Mouse (Mus musculus) stomach, postnatal 0 days (tissue): ENCODE measurements around the gene Ccdc146. TPM values are rescaled to one million over a fixed set of nuclear protein-coding genes. Genes with fewer than 3 reads are reported as not detected.

ENCODE experiments used
- ATAC-seq: fragments of 200-750 bp; cut with Nextera tagmentation; 2 replicates; pipeline ENCODE4 v1.8.0; 2017; ENCODE audit not compliant: low FRiP score, low TSS enrichment
- DNase-seq: peaks from one replicate; pipeline ENCODE4 v3.0.0-alpha.2; 2016; ENCODE audit warnings: low spot score
- H3K27ac ChIP-seq: fragments of 300-500 bp; sonication (generic); replicated peaks from 2 replicates; pipeline ENCODE4 v1.5.1; 2014; ENCODE audit warnings: mild to moderate bottlenecking, control low read depth
- H3K27me3 ChIP-seq: fragments of 300-500 bp; sonication (generic); 2 replicates; pipeline ENCODE4 v1.6.1; 2014; ENCODE audit warnings: low read length; ENCODE audit not compliant: control insufficient read depth, insufficient read depth
- H3K36me3 ChIP-seq: fragments of 300-500 bp; sonication (generic); 2 replicates; pipeline ENCODE4 v1.6.1; 2014; ENCODE audit warnings: low read length, mixed read lengths; ENCODE audit not compliant: control insufficient read depth, insufficient read depth
- H3K4me1 ChIP-seq: fragments of 300-500 bp; sonication (generic); replicated peaks from 2 replicates; pipeline ENCODE4 v1.6.1; 2014; ENCODE audit warnings: antibody characterized with exemption; ENCODE audit not compliant: control insufficient read depth, insufficient read depth
- H3K4me2 ChIP-seq: fragments of 300-500 bp; sonication (generic); replicated peaks from 2 replicates; pipeline ENCODE4 v1.6.1; 2014; ENCODE audit warnings: low read depth, mild to moderate bottlenecking, control low read depth, moderate library complexity
- H3K4me3 ChIP-seq: fragments of 300-500 bp; sonication (generic); 2 replicates; pipeline ENCODE4 v1.5.1; 2014; ENCODE audit warnings: low read depth, low read length, control low read depth
- H3K9ac ChIP-seq: fragments of 300-500 bp; sonication (generic); 2 replicates; pipeline ENCODE4 v1.6.1; 2014; ENCODE audit warnings: mild to moderate bottlenecking, low read length, control low read depth, mixed read lengths
- H3K9me3 ChIP-seq: fragments of 300-500 bp; sonication (generic); 2 replicates; pipeline ENCODE4 v1.6.1; 2016; ENCODE audit warnings: low read length; ENCODE audit not compliant: control insufficient read depth
- CTCF ChIP-seq: IDR thresholded peaks from 2 replicates; pipeline ENCODE4 v1.5.1; 2016; ENCODE audit warnings: antibody characterized with exemption, low read depth, mild to moderate bottlenecking, moderate library complexity
- EP300 ChIP-seq: optimal IDR thresholded peaks from 2 replicates; pipeline ENCODE3; 2016; ENCODE audit warnings: antibody characterized with exemption
- WGBS: fragments of 180-500 bp; shearing (Covaris S2); extraction: QIAGEN DNeasy Blood & Tissue Kit; methylation state at CpG from one replicate; pipeline ENCODE4 v1.1.7; 2014; 5-methylcytosine and 5-hydroxymethylcytosine counted together
- polyA plus RNA-seq: library from polyadenylated mRNA; unstranded; fragments of >200 nt; fragmentation: Nextera tagmentation; extraction: Ambion mirVana; gene quantifications from 2 replicates; pipeline ENCODE4 v1.2.1, GENCODE M21; 2015

Gene Ccdc146
- polyA plus RNA-seq, 1 experiment from 2014 or later = 0.22 TPM

- no peak overlapping the region for H3K4me2 ChIP-seq
- TF ChIP-seq CTCF (no peak), EP300 (no peak)
- no peak for DNase-seq
- WGBS = 78% methylated on average over 1 of the region's 1 CpGs
- no peak overlapping the region for H3K9ac ChIP-seq
- no peaks in the 10 kb centered on the region for H3K27me3 ChIP-seq
- no peaks in the 10 kb centered on the region for H3K4me1 ChIP-seq
- H3K4me3 ChIP-seq = no peak overlapping the region
- no peak overlapping the region for H3K27ac ChIP-seq
- ATAC-seq = no peak
- no peaks in the 10 kb centered on the region for H3K36me3 ChIP-seq
- no peaks in the 10 kb centered on the region for H3K9me3 ChIP-seq
Observed at GRCm38 (mm10) chr5:21414116-21414820, 10.2 kb downstream of the Ccdc146 start.

GRCm38 (mm10) chr5:21413322-21413721, 11.2 kb downstream of the Ccdc146 start:
- Histone ChIP-seq H3K4me2 (no peak overlapping the region), H3K36me3 (no peaks in the 10 kb centered on the region), H3K27ac (no peak overlapping the region), H3K9ac (no peak overlapping the region), H3K4me1 (no peaks in the 10 kb centered on the region), H3K9me3 (no peaks in the 10 kb centered on the region), H3K27me3 (no peaks in the 10 kb centered on the region), H3K4me3 (no peak overlapping the region)
- TF ChIP-seq EP300 (no peak), CTCF (no peak)
- 87% methylated on average over 3 of the region's 3 CpGs for WGBS
- DNase-seq (no peak), ATAC-seq (no peak)

GRCm38 (mm10) chr5:21412056-21412455, 12.4 kb downstream of the Ccdc146 start:
- ATAC-seq (no peak), DNase-seq (no peak)
- Histone ChIP-seq H3K9me3 (no peaks in the 10 kb centered on the region), H3K4me1 (no peaks in the 10 kb centered on the region), H3K4me3 (no peak overlapping the region), H3K9ac (no peak overlapping the region), H3K27ac (no peak overlapping the region), H3K27me3 (no peaks in the 10 kb centered on the region), H3K4me2 (no peak overlapping the region), H3K36me3 (no peaks in the 10 kb centered on the region)
- WGBS = 66% methylated on average over 5 of the region's 5 CpGs
- TF ChIP-seq CTCF (no peak), EP300 (no peak)

- H3K27me3 ChIP-seq = no peaks in the 10 kb centered on the region
- no peaks in the 10 kb centered on the region for H3K9me3 ChIP-seq
- H3K4me2 ChIP-seq = no peak overlapping the region
- H3K4me3 ChIP-seq = no peak overlapping the region
- DNase-seq (no peak), ATAC-seq (no peak)
- TF ChIP-seq CTCF (no peak), EP300 (no peak)
- no peaks in the 10 kb centered on the region for H3K36me3 ChIP-seq
- 74% methylated on average over 5 of the region's 5 CpGs for WGBS
- no peak overlapping the region for H3K27ac ChIP-seq
- no peaks in the 10 kb centered on the region for H3K4me1 ChIP-seq
- no peak overlapping the region for H3K9ac ChIP-seq
Observed at GRCm38 (mm10) chr5:21411261-21411666, 13.2 kb downstream of the Ccdc146 start.

GRCm38 (mm10) chr5:21395205-21395840, 29.2 kb downstream of the Ccdc146 start:
- no peak overlapping the region for H3K4me3 ChIP-seq
- ATAC-seq (no peak), DNase-seq (no peak)
- H3K9ac ChIP-seq = no peak overlapping the region
- no peaks in the 10 kb centered on the region; the same call in 1 of the 2 replicates for H3K4me1 ChIP-seq
- WGBS = 29% methylated on average over 7 of the region's 7 CpGs
- H3K36me3 ChIP-seq = no peaks in the 10 kb centered on the region
- no peak overlapping the region for H3K27ac ChIP-seq
- H3K27me3 ChIP-seq = no peaks in the 10 kb centered on the region
- H3K9me3 ChIP-seq = no peaks in the 10 kb centered on the region
- H3K4me2 ChIP-seq = no peak overlapping the region
- TF ChIP-seq CTCF (no peak), EP300 (no peak)

- H3K9me3 ChIP-seq = no peaks in the 10 kb centered on the region
- DNase-seq (no peak), ATAC-seq (no peak)
- H3K27me3 ChIP-seq = no peaks in the 10 kb centered on the region
- no peaks in the 10 kb centered on the region; the same call in 1 of the 2 replicates for H3K4me1 ChIP-seq
- H3K4me2 ChIP-seq = no peak overlapping the region
- H3K4me3 ChIP-seq = no peak overlapping the region
- 83% methylated on average over 2 of the region's 2 CpGs for WGBS
- H3K36me3 ChIP-seq = no peaks in the 10 kb centered on the region
- TF ChIP-seq CTCF (no peak), EP300 (no peak)
- no peak overlapping the region for H3K9ac ChIP-seq
- H3K27ac ChIP-seq = no peak overlapping the region
Observed at GRCm38 (mm10) chr5:21394562-21394961, 29.9 kb downstream of the Ccdc146 start.
